Mouse (Mus musculus) lung, adult 2 months (tissue): ENCODE results near the gene Gm37240.

Experiments
- CTCF ChIP-seq: fragments of 200-500 bp; IDR thresholded peaks from 2 replicates; pipeline ENCODE4 v1.5.1; 2011; ENCODE audit warnings: mild to moderate bottlenecking, low read length, control low read depth; ENCODE audit not compliant: insufficient read depth
- POLR2A ChIP-seq: fragments of 200-500 bp; IDR thresholded peaks from 2 replicates; pipeline ENCODE4 v1.6.1; 2011; ENCODE audit warnings: low read depth, mild to moderate bottlenecking, control low read depth, low read length, borderline replicate concordance; ENCODE audit errors: extremely low read depth

- no peak for TF ChIP-seq CTCF
- TF ChIP-seq POLR2A, result no peak
Measured at GRCm38 (mm10) chr3:84709100-84709499, 1178.2 kb downstream of the Gm37240 start.
